Mouse (Mus musculus) left cerebral cortex, adult 9 months (tissue): ENCODE data around the gene Fdxacb1.

Experiments
- DNase-seq, 2 experiments: peaks; one replicate each; pipeline ENCODE4 v3.0.0; 2022; ENCODE audit warnings: low spot score in 2 of 2

The Fdxacb1 gene

DNA sequence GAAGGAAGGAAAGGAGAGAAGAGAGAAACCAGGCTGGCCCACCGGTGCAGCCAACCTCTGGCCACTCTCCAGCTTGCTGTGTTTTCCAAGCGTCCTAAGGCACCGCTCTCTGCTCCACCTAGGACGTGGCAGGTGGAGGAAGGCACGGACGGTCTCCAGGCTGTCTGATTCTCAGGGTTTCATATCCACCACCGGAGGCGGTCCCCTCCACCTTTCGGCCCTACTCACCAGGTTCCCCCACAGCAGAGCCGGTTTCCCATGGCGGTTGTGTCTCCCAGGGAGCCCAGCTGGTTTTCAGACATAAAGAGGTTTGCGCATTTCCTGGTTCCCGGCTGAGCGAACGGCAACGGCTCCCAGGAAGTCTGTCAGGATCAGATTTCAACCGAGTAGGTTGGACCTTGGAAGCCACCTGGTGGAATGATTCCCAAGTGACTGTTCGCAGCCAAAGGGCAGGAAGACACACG is 21.8 kb upstream of the Fdxacb1 start, which contains the start of gene 2310030G06Rik:
TSS of gene 2310030G06Rik (minus strand) at position 323 of the 464 bp plus-strand sequence.
- DNase-seq, result no peak

DNA sequence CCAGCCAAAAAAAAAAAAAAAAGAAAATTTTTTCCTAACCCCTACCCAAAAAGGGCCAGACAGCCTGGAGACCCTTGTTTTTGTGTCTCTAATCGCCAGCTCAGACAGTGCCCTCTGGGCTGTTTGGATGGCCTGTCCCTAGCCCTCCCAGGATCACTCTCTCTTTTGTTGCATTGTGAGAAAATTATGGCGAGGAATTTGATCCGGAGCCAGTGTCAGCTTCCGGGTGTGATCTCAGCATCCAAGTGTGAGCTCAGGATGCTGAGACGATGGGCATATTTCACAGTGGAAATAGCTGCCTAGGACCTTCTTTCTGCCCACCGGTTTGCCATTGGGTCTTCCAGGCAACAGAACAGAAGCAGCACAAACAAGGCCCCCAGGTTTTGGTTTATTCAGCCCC is 17.3 kb upstream of the Fdxacb1 start:
- DNase-seq, result no peak

DNA sequence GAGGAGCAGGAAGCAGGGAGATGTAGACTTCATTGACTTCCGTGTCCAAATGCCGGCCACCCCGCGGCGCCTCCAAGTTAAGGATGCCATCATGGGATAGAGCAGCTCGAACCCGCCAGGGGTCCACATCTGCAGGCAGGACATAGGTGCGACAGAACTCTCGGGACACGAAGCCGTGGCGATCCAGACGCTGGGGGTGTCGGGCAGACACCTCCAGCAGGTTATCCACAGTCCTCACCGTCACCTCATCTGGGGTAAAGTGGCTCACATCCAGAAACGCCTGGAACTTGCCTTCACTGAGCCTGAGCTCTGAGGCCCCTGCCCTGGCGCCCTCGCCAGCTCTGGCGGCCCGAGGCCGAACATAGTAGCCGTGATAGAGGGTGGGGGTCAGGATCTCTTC is 16.7 kb upstream of the Fdxacb1 start, which contains the start of gene Cryab:
TSS of gene Cryab (plus strand) at position 3 of the 400 bp plus-strand sequence.
- DNase-seq, result no peak

DNA sequence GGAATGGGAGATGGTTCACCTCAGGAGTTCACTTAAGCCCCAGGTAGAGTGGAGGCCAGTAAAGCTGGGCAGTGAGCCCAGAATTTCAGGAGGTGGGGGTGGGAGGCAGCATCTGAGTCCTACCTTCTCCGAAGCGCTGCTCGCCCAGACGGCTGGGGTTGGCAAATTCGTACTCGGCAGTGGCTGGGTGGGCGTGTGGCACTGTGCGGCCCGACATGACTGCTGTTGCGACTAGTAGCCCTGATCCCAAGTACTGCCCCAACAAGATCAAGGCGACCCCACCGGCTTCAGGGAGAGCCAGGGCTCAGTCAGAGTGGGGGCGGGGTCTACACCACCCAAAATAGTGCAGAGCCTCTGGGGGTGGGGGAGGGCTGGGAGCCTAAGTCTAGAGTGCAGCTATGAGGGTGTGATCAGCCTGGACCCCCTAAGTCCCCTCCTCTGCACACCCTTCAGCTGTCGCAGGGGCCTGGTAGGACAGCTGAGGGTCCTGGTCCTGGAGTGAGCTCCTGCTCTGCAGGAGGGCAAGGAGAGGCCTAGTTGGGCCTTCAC is 15.9 kb upstream of the Fdxacb1 start, which contains the start of gene Hspb2:
TSS of gene Hspb2 (minus strand) at position 301 of the 549 bp plus-strand sequence.
- DNase-seq, result no peak

DNA sequence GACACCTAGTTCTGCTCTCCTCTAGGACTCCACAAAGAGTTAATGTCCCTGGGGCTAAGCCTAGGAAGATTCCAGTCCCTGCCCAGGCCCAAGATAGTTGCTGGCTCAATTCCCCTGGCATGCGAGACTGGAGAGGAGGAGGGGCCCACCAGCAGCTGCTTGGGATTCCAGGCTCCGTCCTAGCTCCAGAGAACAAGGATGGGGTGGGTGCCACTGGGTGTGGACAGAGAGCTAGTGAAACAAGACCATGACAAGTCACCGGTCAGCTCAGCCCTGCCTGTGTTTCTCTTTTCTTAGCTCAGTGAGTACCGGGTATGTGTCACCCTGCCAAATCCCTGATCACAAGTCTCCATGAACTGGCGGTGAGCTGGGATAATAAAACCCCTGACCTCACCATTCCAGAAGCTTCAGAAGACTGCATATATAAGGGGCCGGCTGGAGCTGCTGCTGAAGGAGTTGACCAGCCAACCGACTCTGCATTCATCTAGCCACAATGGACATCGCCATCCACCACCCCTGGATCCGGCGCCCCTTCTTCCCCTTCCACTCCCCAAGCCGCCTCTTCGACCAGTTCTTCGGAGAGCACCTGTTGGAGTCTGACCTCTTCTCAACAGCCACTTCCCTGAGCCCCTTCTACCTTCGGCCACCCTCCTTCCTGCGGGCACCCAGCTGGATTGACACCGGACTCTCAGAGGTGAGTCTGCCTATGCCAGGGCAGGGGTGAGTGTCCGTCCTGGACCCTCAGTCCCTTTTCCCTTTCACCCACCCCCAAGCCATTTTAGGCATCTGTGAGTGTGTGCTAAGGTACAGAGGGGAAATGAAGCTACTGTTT is 15.0 kb upstream of the Fdxacb1 start:
- DNase-seq, result peak; percentile 59 to 80

DNA sequence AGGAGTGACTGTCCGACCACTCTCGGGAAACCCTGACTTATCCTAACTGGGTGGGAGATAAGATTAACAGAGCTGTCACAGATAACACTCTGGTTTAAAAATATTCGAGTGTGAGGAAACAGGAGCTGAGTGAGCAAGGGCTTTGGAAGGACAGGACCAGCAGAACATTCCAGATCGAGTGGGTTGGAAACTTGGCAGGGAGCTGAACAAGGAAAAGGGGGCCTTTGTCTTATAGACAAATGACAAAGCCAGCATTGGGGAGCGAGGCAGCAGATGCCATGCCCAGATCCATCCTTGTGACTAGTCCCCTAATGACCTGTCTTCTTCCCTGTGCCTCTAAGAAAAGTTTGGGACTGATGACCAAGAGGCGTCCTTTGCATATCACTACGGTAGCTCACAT is 14.1 kb upstream of the Fdxacb1 start:
- DNase-seq, result no peak

DNA sequence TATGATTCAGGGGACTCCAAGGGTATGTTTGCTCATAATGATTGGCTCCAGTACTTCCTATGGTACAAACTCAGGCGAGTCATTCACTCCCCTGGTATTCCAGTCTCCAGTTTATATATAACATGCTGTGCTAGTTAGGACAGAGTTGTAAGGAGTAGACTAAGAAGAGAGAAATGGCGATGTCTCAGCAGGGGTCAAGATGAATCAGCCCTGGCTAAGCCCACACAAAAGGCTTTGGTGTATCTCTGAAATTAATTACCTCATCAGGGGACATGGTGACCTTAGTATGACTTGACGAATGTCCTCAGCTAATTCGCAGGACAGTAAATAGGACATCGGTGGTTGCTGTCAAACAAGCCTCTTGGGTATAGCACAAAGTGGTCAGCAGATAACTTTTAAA is 11.3 kb upstream of the Fdxacb1 start:
- DNase-seq, result no peak

DNA sequence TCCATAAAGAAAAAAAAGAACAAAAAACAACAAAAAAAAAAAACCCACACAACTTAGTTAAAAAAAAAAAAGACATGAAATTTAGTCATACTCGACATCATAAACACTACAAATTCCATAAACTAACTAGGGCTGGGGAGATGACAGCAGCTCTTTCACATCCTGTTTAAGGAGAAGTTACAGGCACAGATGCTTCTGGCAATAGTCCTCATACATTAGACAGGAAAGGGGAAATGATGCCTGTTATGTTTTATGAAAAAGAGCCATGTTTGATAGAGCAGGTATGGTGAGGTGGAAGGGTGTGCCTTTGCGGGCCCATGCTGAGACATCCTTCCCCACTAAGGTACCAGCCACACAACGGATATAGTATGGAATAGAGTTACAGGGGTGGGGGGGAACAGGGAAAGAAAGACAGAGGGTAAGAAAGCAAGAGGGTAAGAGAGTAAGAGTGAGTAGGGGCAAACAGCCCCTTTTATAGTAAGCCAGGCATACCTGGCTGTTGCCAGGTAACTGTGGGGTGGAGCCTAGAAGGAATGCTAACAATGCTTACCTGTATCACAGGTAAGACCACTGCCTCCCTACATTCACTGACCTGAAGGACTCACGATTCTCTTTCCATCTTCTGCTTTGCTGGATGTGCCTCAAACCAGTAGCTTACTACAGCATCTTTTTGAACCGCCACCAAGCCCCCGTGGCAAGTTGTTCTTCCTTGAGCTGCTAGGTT is 6.4 kb upstream of the Fdxacb1 start:
- DNase-seq, result no peak

DNA sequence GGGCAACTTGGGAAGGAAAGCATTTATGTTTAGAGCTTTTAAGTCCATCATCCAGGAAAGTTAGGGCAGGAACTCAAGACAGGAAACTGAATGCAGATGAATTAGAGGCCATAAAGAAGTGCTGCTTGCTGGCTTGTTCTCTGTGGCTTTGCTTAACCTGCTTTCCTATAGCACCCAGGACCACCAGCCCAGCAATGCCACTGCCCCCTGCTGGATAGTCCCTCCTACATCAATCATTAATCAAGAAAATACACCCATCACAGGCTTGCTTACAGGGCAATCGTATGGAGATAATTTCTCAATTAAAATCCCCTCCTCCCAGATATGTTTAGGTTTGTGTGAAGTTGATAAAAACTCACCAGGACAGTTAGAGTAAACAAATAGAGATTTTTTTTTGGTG is 4.7 kb upstream of the Fdxacb1 start:
- DNase-seq, result no peak

DNA sequence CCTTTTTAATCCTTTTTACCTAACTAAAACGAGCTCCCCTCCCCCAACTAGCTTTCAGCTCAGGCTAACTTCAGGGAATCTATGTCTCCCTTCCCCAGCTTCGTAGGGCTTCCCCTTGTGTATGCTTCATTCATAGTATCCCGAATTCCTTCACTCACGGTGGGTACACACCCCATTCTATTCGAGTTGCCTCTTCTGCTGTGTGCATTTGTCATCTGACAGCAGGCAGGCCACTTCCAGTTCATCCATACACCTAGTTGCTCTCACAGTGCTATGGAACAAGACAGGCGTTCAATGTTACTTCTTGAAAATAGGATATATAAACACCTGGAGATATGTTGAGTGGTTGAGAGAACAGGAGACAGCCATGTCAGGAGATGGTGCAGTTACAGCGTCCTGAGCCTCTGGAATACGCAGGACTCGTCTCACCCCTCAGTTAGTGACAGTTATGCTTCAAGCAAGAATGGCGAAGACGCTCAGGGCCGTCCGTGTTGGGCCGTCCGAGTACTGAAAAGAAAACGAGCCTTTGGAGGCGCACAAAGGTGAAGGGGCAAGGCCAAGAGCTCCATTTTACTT is 417 bp upstream of the Fdxacb1 start:
- DNase-seq, result no peak

DNA sequence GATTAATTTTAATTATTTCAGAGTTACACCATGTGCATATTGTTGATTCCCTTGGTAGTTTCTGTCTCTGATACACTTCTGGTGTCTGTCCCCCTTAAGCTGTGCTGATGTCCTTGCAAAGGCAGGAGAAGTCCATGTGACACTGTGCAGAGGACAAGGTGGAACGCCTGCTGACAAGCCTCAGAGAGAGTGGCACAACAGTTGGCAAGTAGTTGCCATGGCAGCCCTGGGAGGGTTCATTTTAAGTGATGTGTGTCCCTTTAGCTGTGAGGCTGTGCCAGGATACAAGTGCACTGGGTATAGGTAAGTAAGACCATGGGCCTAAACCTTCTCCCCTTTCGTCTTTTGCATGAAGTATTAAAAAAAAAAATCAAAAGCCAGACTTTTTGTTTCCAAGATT is 2.0 kb downstream of the Fdxacb1 start:
- no peak for DNase-seq

DNA sequence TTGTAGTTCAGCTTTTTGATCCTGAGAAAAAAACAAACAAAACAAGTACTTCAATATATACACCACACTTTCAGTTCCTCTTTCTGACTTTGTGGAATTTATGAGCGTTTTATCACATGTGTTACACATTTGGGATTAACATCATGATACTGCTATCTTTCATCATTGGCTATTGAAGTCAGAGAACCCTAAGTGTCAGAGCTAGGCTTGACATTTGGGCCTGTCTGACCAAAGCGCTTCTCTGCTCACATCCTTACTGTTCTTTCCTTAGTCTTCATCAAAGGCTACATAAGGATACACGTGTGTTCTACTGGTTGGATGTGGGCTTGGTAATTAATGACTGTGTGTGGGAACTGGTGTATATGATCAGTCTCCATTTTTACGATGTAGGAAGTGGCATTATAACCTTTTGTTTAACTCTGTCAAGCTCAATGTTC is 6.0 kb downstream of the Fdxacb1 start:
- no peak for DNase-seq

DNA sequence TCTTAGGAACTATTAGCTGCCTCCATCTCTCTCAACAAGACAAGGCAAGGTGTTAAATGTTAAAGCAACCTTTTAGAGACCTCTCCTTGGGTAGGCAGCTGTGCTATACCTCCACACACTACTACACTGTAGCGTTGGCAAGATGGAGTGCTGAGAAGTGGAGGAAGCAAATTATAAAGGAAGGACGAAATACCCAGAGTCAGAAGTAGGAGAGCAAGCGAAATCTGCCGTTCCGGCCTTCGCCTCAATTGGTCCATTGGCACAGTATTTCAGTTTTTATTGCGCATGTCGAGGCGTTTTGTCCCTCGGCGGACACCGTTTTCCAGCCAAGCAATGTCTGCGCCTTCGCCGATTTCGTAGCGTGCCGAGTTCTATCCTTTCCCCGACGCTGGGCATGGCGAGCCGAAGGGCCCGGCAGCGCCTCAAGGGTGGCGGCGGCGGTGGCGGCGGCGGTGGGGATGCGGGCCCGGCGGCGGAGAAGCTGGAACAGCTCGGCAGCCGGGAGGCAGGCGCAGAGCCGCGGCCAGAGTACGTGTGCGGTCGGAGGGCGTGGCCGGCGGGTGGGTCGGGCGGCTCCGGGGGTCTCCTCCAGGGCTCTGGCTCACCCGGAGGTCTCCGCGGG is 7.1 kb downstream of the Fdxacb1 start, which contains the start of the genes Alg9 and 1110032A03Rik:
TSS of gene Alg9 (plus strand) at position 29 of the 622 bp plus-strand sequence.
TSS of gene 1110032A03Rik (minus strand) at position 530 of the 622 bp plus-strand sequence.
- peak; percentile 57 to 89 for DNase-seq

DNA sequence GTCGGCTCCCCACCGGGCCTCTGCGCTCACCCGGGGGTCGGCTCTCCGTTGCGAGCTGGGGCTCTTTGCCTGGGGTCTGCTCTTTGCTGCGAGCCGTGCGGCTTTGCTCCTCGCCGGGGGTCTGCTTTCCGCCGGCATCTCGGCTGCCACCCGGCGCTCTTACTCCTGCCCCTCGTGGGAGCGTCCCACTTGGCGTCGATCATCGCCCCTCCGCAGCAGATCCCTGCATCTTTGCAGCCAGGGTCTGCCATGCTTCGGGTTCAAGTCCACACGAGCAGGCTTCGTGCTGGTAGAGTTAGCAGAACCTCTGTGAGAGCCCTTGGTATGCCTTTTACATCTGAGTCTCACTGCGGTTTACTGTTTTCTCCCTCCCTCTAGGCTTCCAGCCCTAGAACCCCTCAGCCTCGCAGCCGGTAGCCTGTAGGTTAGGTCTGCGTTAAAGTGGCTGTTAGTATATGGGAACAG is 7.7 kb downstream of the Fdxacb1 start:
- no peak for DNase-seq

DNA sequence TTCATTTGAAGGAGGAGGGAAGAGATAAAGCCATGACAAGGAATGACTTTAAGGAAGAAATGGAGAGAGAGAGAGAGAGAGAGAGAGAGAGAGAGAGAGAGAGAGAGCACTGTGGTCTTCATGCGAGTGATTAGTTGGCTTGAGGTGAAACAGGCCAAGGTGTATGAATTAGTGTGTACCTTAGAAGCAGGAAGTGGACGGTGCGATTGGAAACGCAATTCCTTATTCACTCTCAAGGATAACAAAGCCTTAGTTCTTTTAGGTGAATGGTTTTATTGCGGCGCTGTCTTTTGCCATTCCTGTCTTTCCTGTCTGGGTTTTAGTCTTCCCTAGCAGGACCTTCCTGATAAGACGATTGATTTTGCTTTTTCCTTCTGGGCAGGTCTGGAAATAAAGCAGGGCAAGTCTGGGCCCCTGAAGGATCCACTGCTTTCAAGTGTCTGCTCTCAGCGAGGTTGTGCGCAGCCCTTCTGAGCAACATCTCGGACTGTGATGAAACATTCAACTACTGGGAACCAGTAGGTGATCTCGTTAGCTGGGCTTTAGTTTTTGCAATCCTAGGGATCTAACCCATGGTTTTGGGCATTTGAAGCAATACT is 8.2 kb downstream of the Fdxacb1 start:
- DNase-seq, result no peak

DNA sequence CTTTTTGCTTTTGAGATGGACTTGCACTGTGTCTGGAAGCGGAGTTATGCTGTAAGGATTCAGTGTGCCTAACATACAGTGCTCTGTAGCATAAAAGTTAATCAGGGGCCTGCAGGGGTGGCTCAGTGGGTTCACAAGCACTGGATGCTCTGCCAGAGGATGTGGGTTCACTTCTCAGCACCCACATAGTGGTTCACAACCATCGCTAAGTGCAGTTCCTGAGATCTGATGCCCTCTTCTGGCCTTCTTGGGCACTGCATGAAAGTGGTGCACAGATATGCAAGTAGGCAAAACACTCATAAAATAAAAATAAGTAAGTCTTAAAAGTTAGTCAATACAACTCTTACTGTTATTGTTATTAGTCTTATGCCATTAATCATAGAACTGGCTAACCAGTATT is 14.1 kb downstream of the Fdxacb1 start:
- DNase-seq, result no peak

DNA sequence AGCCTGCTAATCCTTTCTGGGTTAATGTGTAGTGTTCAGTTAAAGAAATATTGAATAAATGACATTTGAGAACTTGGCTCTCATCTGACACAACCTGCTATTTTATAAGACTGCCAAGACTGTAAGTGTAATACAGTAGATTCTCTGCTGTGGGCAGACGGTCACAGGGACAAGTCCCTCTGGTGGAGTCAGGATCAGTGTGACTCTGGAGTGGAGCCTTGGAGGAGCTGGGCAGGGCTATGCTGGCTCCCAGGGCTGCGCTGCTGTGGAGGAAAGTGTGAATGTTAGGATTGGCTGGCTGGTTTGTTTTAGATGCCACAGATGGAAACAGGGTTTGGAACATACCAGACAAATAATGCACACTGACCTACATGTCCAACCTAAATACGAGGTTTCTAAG is 27.2 kb downstream of the Fdxacb1 start:
- DNase-seq, result no peak

DNA sequence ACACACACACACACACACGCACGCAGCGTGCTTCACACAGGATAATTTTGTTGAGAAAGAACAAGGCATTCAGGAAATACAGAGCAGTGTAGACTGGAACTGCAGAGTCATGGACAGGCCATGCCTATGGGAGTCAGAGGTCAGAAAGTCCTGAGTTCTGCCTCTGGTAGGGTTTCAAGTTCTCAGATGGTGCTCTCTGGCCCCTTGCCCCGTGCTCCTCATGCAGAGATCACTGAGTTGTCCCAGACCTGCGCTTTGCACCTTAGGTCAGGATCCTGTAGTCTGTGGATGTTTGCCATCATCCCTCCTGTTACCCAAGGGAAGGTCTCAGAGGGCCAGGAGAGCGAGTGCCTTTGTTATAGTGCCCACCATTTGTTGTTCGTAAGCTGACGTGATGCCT is 28.7 kb downstream of the Fdxacb1 start:
- no peak for DNase-seq

DNA sequence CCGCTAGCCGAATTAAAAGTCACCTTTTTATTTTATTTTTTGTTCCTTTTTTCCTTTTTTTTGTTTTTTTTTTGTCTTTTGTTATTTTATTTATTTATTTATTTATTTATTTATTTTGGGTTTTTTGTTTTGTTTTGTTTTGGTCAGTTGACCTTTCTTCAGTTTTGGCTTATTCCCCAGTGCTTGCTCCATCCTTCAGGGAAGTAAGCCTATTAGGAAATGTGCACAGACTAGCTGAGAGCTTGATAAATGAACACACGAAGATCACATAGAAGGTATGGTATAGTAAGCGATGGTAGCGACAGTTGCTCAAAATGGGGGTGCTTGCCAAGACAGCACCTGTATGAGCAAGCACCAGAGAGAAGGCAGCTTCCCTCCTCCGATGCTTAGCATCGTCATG is 29.6 kb downstream of the Fdxacb1 start:
- no peak for DNase-seq

DNA sequence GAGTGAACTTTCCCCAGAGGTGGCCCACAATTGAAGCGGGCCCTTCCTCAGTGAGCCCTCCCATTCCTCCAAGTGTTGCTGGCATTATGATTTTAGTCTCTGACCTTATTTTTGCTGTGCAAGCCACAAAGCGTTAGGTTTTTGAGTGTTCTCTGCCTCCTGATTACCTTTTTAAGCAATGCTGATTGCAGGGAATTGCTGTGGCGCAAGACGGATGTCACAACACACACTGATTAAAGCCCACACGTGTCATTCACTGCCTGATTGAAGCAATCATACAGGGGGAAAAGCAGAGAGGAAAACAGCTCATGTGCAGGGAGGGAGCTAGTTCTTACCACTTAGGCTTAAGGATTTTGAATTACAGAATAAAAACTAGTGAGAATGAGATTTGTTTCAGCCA is 30.3 kb downstream of the Fdxacb1 start:
- no peak for DNase-seq

DNA sequence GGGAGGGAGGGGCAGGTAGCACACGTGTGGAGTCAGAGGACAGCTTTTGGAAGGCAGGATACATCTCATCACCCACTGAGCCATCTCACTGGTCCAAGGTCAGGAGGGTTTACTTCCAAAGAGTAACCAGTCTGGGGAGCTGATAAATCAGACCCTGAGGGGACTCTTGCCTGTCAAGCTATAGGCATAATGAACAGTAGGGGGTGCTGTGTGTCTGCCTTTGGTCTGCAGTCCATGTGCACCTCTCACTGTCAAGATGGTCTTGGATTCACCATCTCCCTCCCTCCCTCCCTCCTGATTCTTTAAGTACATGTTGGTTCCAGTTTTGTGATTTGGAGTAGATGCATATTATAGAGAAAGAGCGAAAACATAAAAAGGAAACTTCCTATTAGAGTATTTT is 32.9 kb downstream of the Fdxacb1 start:
- peak in 1 of 2 experiments; percentile 43 for DNase-seq
